Mouse (Mus musculus) intestine, embryonic 14.5 days (tissue): ENCODE measurements at regions not wholly inside any gene's neighbourhood (a gene's known extent, or its start where the extent isn't known, plus 50 kb on each side); places are given as distances from the start of the nearest gene placed in this dataset.
A peak's percentile ranks its signal among the peaks of the same experiment; 100 is the strongest.
"Not testable (repeated sequence)": the region's sequence is repeated elsewhere in the genome, so short reads cannot be mapped to it uniquely, and the experiment has no call there.

Experiments used
- ATAC-seq: fragments of 200-750 bp; cut with Nextera tagmentation; replicated peaks from 2 replicates; pipeline ENCODE4 v1.8.0; 2017; ENCODE audit warnings: low read depth, moderate number of reproducible peaks, moderate TSS enrichment, moderate library complexity; ENCODE audit not compliant: low FRiP score, low TSS enrichment
- DNase-seq: peaks from one replicate; pipeline ENCODE4 v3.0.0-alpha.2; 2018; ENCODE audit warnings: low spot score
- H3K27ac ChIP-seq: fragments of 300-500 bp; sonication (generic); 2 replicates; pipeline ENCODE4 v1.5.1; 2014; ENCODE audit warnings: low read depth, mild to moderate bottlenecking, control low read depth
- H3K27me3 ChIP-seq: fragments of 300-500 bp; sonication (generic); replicated peaks from 2 replicates; pipeline ENCODE4 v1.6.1; 2014; ENCODE audit warnings: low read length, control low read depth; ENCODE audit not compliant: control insufficient read depth, insufficient read depth
- H3K36me3 ChIP-seq: fragments of 300-500 bp; sonication (generic); 2 replicates; pipeline ENCODE4 v1.6.1; 2014; ENCODE audit warnings: low read length, control low read depth; ENCODE audit not compliant: control insufficient read depth, insufficient read depth
- H3K4me1 ChIP-seq: fragments of 300-500 bp; sonication (generic); replicated peaks from 2 replicates; pipeline ENCODE4 v1.6.1; 2014; ENCODE audit warnings: low read length, control low read depth, mixed read lengths; ENCODE audit not compliant: control insufficient read depth, insufficient read depth
- H3K4me2 ChIP-seq: fragments of 300-500 bp; sonication (generic); 2 replicates; pipeline ENCODE4 v1.6.1; 2014; ENCODE audit warnings: low read length
- H3K4me3 ChIP-seq: fragments of 300-500 bp; sonication (generic); 2 replicates; pipeline ENCODE4 v1.5.1; 2014; ENCODE audit warnings: low read depth, low read length, control low read depth, mixed read lengths
- H3K9ac ChIP-seq: fragments of 300-500 bp; sonication (generic); 2 replicates; pipeline ENCODE4 v1.6.1; 2014; ENCODE audit warnings: mild to moderate bottlenecking, low read length
- H3K9me3 ChIP-seq: fragments of 300-500 bp; sonication (generic); 2 replicates; pipeline ENCODE4 v1.6.1; 2016; ENCODE audit warnings: low read length, control low read depth; ENCODE audit not compliant: control insufficient read depth
- WGBS: fragments of 180-500 bp; shearing (Covaris S2); extraction: QIAGEN DNeasy Blood & Tissue Kit; methylation state at CpG from one replicate; pipeline ENCODE4 v1.1.7; 2014; 5-methylcytosine and 5-hydroxymethylcytosine counted together

GRCm38 (mm10) chr6:37730500-37731239 is 139.9 kb upstream of the Trim24 start:
- WGBS = 67% methylated on average over 8 of the region's 8 CpGs
- Histone ChIP-seq H3K27ac (no peak overlapping the region), H3K9me3 (no peaks in the 10 kb centered on the region), H3K9ac (no peak overlapping the region), H3K36me3 (no peaks in the 10 kb centered on the region), H3K27me3 (no peaks in the 10 kb centered on the region), H3K4me3 (no peak overlapping the region), H3K4me2 (no peak overlapping the region), H3K4me1 (no peaks in the 10 kb centered on the region)
- DNase-seq = no peak
- ATAC-seq = no peak

GRCm38 (mm10) chr6:37732385-37732784 is 138.2 kb upstream of the Trim24 start:
- H3K27me3 ChIP-seq = no peaks in the 10 kb centered on the region
- peak; percentile 78 for ATAC-seq
- no peak overlapping the region for H3K4me2 ChIP-seq
- H3K9me3 ChIP-seq = no peaks in the 10 kb centered on the region
- DNase-seq = peak; percentile 83
- 0 out of 2 replicates have a peak overlapping the region, but pooled peaks have one; percentile 16 for H3K27ac ChIP-seq
- WGBS = 28% methylated on average over 10 of the region's 10 CpGs
- H3K4me1 ChIP-seq = no peaks in the 10 kb centered on the region
- H3K9ac ChIP-seq = no peak overlapping the region
- H3K4me3 ChIP-seq = no peak overlapping the region
- H3K36me3 ChIP-seq = no peaks in the 10 kb centered on the region

- Histone ChIP-seq H3K4me2 (no peak overlapping the region), H3K9ac (no peak overlapping the region), H3K27me3 (no peaks in the 10 kb centered on the region), H3K27ac (no peak overlapping the region), H3K9me3 (peaks cover 4% of the 10 kb centered on the region; the same call in 1 of the 2 replicates), H3K4me3 (no peak overlapping the region), H3K4me1 (no peaks in the 10 kb centered on the region), H3K36me3 (no peaks in the 10 kb centered on the region)
- WGBS = 79% methylated on average over 4 of the region's 4 CpGs
- DNase-seq = no peak
- ATAC-seq = no peak
These were observed 135.2 kb upstream of the Trim24 start for GRCm38 (mm10) chr6:37735288-37735961.

DNA sequence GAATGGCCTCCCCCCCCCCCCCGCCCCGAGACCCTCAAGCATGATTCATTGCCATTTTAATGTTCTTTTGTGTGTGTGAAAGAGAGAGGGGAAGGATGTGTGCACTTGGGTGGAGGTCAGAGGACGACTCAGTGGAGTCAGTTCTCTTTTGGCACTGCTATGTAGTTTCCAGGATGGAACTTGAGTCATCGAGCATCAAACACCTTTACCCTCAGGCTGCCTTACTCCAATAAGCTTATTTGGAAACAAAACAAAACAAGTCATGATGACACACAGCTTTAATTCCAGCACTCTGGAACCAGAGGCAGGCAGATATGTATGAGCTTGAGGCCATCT is 134.7 kb upstream of the Trim24 start:
- no peak for DNase-seq
- Histone ChIP-seq H3K9me3 (peaks cover 4% of the 10 kb centered on the region; the same call in 1 of the 2 replicates), H3K4me1 (no peaks in the 10 kb centered on the region), H3K4me3 (no peak overlapping the region), H3K27me3 (no peaks in the 10 kb centered on the region), H3K36me3 (no peaks in the 10 kb centered on the region), H3K4me2 (no peak overlapping the region), H3K27ac (no peak overlapping the region), H3K9ac (no peak overlapping the region)
- 74% methylated on average over 4 of the region's 4 CpGs for WGBS
- ATAC-seq = no peak

GRCm38 (mm10) chr6:37740982-37741889 is 129.4 kb upstream of the Trim24 start:
- ATAC-seq (no peak), DNase-seq (no peak)
- Histone ChIP-seq H3K9ac (no peak overlapping the region), H3K27ac (no peak overlapping the region), H3K4me2 (no peak overlapping the region), H3K9me3 (peaks cover 4% of the 10 kb centered on the region; the same call in 1 of the 2 replicates), H3K4me1 (0 out of 2 replicates have a peak, but pooled peaks cover 6% of the 10 kb centered on the region), H3K27me3 (no peaks in the 10 kb centered on the region), H3K4me3 (no peak overlapping the region), H3K36me3 (no peaks in the 10 kb centered on the region)
- WGBS = 88% methylated on average over 14 of the region's 14 CpGs

DNA sequence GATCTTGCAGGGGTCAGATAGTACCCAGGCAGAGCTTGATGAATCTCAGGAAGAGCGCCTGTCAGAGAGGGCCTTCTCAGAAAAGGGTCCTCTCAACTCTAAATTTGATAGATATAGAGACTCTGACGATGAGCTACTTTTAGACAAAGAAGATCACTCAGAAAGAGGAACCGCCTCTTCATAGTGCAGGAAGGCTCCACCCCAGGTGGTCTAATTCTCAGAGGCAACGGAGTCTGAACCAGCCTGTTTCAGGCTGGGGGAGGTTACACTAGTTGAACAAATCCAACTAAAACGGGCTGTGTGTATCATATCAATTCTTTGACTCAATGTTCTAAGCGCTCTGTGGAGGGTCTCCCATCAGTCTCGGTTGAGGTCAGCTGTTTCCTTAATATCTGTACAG is 128.7 kb upstream of the Trim24 start:
- not testable (repeated sequence) for H3K9ac ChIP-seq, H3K36me3 ChIP-seq
- 80% methylated on average over 7 of the region's 7 CpGs for WGBS

DNA sequence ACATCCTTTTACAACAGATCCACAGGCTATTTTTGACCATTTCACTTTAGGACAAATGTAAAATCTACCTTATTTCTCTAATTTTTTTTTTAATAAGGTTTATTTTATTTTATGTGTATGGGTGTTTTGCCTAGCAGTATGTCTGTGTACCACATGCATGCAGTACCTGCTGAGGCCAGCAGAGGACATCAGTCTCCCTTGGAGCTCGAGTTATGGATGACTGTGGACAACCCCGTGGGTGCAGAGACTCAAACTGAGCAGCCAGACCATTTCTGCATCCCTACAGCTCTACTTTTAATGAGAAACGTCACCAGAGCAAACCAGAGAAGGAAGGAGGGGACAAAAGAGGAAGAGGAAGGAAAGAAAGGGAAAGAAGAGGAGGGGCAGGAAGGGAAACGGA is 125.9 kb upstream of the Trim24 start:
- H3K36me3 ChIP-seq = no peaks in the 10 kb centered on the region
- H3K27ac ChIP-seq = peak overlapping the region; percentile 62; the same call in 1 of the 2 replicates
- H3K9me3 ChIP-seq = peaks cover 9% of the 10 kb centered on the region; the same call in 1 of the 2 replicates
- H3K27me3 ChIP-seq = no peaks in the 10 kb centered on the region
- DNase-seq (peak; percentile 58), ATAC-seq (no peak)
- no peak overlapping the region for H3K9ac ChIP-seq
- no peak overlapping the region for H3K4me2 ChIP-seq
- 0 out of 2 replicates have a peak, but pooled peaks cover 6% of the 10 kb centered on the region for H3K4me1 ChIP-seq
- WGBS = 63% methylated on average over 4 of the region's 4 CpGs
- no peak overlapping the region for H3K4me3 ChIP-seq

More for the DNA sequence above, 128.7 kb upstream of the Trim24 start:
- H3K4me1 ChIP-seq, H3K4me2 ChIP-seq, H3K4me3 ChIP-seq, H3K27ac ChIP-seq, H3K9me3 ChIP-seq, ATAC-seq, DNase-seq, H3K27me3 ChIP-seq: not testable (repeated sequence)

DNA sequence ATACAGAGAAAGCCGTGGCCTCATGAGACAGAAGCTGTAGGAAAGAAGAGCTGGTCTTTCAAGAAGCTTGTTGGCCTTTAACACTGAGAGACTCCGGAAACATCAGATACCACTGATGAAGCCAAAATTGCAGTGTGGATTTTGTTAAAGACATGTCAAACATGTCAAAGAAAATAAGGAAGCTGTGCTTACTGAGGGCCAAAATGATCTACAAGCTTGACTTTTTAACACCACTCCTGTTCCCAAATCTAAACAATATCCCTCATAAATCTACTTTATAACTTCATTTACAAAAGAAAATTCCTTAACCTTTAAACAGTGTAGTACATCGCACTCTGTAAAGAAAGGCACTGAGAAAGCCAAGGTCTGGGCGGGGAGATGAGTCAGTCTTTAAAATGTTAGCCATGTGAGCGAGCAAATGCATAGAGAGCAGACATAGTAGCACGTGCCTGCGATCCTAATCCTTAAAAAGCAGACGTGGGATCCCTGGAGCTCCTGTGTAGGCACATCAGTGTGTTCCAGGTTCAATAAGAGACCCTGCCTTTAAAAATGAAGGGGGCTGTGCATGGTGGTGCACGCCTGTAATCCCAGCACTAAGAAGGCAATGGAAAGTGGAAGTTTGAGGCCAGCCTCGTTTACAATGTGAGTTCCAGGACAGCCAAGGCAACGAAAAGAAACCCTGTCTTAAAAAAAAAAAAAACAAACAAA is 125.1 kb upstream of the Trim24 start:
- Histone ChIP-seq H3K27ac (peak overlapping the region; percentile 62; the same call in 1 of the 2 replicates), H3K36me3 (no peaks in the 10 kb centered on the region), H3K9ac (no peak overlapping the region), H3K27me3 (no peaks in the 10 kb centered on the region), H3K4me2 (no peak overlapping the region), H3K4me1 (0 out of 2 replicates have a peak, but pooled peaks cover 6% of the 10 kb centered on the region), H3K9me3 (peaks cover 9% of the 10 kb centered on the region; the same call in 1 of the 2 replicates), H3K4me3 (no peak overlapping the region)
- ATAC-seq (no peak), DNase-seq (no peak)
- WGBS = 44% methylated on average over 11 of the region's 11 CpGs
